Mouse (Mus musculus): ENCODE data around the gene Sh3bgrl3.

Sh3bgrl3 gene

GRCm38 (mm10) chr4:134080674-134081073, 47.9 kb downstream of the Sh3bgrl3 start:
- DNase-seq (ENCODE audit: low read depth, low spot score): no peak

- DNase-seq (ENCODE audit: low read depth, low spot score): peak; percentile 36
Measured at GRCm38 (mm10) chr4:134078694-134079093, 49.9 kb downstream of the Sh3bgrl3 start.

All from 3T3-L1 (cell line).